Mouse (Mus musculus) megakaryocyte, adult 5-6 weeks (primary cell): ENCODE results near the gene Mpzl1. TPM values are rescaled to one million over a fixed set of nuclear protein-coding genes. Genes with fewer than 3 reads are reported as not detected.
A peak's percentile ranks its signal among the peaks of the same experiment; 100 is the strongest.

Source experiments
- ATAC-seq: 2 replicates; pipeline ENCODE4 v1.8.0; 2016; ENCODE audit warnings: mild to moderate bottlenecking, inconsistent platforms; ENCODE audit not compliant: poor library complexity, severe bottlenecking
- total RNA-seq, 2 experiments: library from RNA; stranded (forward) in 1 of 2; stranded (reverse) in 1 of 2; fragments of 153-499, 151-499 nt in 1 of 2; fragments of 221-1000, 200-1000 nt in 1 of 2; gene quantifications; 2 replicates each; pipeline versions ENCODE4 v1.2.3 to v1.2.4; 2015 to 2017

Mpzl1 gene
- total RNA-seq, 2 experiments from 2014 or later = 0.22 to 2.1 TPM

DNA sequence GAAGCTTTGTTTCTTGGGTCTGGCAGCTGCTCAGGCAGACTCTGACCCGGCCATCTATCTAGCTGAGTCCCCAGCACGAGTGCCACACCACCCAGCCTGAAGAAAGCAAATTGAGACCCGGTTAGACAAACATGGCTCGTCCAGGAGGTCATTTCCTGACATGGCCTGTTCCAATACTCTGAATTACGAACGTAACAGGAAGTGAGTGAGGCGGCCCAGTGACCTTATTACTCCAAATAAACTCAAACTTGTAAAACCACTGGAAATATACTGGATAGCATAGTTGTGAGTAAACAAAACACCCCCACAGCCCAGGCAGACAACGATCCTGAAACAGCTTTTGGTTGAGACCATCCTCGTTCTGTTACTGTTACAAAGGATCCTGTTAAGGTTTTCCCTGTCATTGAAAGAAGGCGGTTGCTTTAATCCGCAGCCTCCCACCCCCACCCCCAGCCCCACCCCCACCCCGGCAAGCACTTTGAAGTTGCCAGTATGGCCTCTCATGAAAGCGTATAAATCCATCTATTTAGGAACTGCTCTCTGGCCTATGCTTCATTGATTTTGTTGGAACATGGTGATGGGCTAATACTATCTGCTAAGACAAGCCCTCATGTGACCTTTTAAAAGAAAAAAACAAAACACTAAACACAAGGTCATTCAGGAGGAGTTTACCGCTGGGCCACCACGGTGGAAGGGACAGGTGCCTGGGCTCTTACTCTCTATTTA lies 17.0 kb downstream of the Mpzl1 start:
- no peak for ATAC-seq

DNA sequence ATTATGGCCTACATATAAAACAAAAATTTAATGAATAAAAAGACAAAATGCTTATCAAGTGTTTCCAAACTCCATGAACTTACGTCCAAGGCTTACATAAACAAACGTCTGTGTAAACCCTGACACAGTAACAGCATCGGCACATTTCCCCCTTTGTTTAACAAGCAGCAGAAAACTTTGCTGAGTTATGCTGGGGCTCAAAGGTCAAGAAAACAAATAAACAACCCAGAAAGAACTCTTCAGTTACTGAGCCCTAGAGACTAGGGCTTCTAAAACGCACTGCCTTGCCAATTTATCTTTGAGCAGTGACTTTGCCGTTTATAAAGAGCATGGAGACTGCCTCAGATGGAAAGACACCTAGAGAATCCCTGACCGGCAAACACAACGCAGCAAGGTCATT lies 17.7 kb downstream of the Mpzl1 start:
- no peak for ATAC-seq

DNA sequence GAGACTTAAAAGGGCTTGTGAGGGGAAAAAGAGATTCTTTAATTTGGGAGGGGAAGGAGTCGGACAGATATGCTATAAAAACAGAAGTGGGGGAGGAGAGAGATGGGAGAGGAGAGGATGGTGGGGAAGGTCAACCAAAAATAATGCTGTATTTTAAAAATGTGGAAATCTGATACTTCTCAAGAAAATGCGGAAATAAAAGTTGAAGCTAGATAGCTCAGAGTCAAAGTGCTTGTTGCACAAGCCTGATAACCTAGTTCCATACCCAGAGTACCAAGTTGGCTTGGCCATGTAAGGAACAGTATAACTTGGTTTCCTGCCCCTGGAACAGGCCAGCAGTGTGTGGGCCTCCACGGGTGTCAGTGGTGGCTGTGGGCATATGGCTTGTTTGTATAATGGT lies 19.5 kb downstream of the Mpzl1 start:
- 0 out of 2 replicates have a peak, but pooled peaks have one; percentile 15 for ATAC-seq

DNA sequence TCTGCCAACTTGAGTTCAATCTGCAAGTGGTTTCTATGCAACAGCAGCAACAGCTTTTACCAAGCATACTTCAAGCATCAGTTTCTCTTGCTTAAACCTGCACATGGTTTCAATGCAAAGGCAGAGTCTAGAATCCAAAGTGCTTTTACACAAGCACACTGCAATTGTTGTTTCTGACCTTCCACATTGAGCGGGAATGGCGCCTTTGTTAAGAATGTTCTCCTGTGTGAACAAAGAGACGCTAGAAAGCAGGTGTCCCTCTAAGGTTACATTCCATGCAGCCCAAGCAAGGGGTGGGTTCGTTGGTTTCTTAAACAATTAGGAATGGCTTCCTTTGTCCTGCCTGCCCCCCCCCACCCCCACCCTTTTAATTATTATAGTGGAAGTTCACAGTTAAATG lies 20.4 kb downstream of the Mpzl1 start:
- no peak for ATAC-seq

DNA sequence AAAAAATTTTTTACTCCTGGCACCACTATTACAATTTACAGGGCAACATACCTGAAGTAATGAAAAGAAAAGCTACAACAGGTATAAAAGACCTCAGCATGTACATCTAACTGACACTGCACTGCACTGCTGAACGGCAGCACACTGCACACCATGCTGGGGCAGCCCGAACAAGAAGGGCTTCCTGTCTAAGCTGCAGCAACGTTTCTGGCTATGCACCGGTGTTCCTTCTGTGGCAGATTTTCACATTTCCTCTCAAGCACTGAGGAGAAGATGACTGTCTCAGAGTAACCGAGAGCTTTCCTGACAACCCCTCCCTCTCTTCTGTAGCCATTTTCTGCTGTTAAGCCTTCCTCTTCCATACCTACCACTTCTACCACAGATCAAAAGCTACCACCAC lies 21.6 kb downstream of the Mpzl1 start:
- ATAC-seq = peak; percentile 57

DNA sequence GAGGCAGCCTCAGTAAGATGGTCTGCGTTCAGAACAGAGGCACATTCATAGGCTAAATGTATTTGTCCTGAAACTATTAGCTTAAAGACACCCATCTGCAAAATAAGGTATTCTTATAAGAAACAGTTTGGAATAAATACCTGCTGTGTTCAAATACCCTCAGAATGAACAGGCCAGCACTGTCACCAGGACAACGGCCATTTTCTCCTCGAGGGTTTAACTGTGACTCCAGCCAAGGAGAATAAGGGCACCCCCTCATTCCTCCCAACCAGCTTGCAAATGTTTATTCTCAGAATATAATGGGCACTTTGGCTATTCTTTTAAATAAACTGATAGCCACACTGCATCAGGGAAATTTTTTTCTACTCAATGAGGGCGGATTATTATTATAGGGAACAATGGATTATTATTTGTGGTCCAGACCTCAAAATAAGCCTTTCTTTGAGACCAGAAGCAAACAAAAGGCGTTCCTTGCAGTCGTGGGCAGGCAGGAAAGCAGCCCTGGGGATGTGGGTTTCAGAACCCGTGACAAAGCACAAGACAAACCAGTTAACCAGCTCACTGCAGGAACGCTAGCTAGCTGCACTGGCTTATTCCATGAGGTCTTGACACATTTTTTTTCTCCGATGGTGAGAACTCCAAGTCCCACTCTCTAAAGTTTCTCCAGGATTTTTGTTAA lies 23.9 kb downstream of the Mpzl1 start:
- ATAC-seq = no peak

DNA sequence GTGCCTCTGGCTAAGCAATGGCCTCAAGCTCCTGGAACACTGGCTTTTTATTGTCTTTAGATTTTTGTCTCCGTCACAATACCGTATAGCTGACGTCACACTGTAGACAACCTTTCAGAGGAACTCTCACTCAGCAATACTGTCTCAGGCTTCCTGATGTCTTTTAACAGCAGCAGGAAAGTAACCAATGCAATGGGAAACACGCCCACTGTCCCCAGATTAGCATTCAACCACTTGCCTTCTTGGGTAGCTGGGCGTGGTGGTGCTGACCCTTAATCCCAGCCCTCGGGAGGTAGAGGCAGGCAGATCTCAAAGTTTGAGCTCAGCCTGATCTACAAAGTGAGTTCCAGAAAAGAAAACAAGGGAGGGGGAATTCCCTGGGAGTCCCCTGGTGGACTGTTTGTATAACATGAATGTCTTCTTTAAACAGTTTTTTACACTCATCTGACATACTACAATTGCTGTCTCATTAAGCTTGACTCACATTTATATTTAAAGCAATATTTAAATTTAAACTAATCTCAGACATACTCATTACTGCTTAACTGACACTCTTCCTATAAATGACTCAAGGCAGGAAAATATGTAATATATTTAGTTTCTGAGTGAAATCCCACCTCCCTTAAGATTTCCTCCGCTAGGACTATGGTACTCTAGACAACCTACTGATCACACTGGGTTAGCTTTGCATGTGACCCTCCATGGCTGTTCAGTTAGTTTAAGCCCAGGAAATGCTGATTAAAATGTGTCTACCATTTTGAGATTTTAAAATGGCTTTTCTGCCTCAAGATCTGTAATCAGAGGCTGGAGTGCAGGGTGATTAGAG lies 24.6 kb downstream of the Mpzl1 start:
- ATAC-seq = no peak

DNA sequence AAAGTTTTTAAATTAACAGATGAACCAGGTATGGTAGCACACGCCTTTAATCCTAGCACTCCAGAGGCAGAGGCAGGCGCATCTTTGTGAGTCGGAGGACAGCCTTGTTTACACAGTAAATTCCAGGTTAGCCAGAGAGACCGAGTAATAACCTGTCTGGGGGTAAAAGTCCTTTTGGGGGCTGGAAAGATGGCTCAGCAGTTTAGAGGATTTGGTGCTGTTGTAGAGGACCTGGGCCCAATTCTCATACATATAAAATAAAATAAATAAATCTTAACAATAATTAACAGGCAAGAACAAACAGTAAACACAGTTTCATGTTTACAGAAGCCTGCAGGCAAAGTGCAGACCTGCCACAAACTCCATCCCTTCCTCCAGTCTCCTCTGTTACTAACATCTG lies 25.4 kb downstream of the Mpzl1 start:
- no peak for ATAC-seq

DNA sequence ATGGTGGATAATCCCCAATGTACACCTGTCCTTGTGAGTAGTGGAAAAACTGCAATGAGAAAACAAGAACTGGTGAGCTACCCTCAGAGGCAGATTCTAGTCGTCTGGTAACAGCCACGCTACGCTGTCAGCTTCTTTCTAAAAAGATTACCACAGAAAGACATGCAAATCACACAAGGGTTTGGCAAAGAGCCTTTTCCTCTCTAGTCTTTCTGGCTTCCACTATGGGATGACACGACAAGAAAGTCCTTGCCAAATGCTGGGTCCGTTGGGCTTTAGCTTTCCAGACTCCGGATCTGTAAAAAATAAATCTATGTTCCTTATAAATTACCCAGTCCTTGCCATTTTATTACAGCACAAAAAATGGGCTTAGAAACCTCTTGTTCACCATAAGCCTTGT lies 28.6 kb downstream of the Mpzl1 start:
- ATAC-seq = no peak

DNA sequence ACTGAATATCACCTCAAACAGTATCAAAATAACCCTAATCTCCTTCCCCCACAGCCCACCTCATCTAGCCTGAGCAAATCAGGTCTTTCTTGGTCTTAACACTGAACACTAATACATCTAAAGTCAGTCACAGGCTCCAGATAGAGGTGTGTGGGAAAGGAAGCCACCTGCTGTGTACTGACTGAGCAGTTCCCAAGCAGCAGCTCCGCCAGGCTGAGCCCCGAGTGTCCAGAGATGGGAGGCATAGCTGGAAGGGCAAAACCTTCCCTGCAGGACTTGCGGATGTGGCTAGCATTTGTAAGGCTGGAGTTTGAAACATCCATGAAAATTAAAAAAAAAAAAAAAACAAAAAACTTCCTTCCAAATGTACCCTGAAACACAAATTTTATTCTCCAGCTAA lies 29.2 kb downstream of the Mpzl1 start:
- ATAC-seq = no peak

DNA sequence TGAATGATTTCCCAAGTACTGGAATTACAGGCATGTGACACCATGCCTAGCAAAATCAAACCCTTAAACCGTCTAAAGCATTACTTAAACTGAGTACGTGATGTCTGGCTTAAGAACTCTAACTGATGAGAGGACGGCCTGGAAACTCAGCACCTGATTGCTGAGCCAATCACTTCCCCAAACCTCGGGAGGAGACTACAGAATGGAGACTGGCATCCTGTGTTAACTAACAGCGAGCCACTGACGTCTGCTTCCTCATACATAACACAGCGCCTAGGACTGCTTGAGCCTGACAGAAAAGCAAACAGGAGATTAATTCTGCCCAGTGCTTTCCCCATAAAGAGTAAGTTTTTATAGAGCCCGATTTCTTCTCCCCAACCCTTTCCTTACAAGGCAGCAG lies 30.1 kb downstream of the Mpzl1 start:
- peak; percentile 96 for ATAC-seq

DNA sequence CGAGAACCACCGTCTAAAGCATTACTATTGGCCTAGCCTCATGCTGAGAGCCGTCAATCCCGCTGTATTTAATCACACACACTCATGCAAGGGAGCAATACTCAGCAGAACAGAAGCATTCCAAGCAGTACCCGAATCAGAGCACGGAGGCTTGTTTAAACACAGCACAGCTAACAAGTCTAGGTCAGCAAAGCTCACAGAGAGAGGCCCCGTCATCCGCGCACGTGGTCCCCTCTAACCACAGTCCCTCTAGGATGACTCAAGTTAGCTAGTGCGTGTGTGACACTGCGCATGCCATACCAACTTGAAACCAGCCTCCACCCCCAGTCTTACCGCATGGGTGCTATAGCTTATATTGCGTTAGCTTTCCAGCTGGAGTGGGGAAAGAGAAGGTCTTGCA lies 31.1 kb downstream of the Mpzl1 start:
- ATAC-seq = no peak

DNA sequence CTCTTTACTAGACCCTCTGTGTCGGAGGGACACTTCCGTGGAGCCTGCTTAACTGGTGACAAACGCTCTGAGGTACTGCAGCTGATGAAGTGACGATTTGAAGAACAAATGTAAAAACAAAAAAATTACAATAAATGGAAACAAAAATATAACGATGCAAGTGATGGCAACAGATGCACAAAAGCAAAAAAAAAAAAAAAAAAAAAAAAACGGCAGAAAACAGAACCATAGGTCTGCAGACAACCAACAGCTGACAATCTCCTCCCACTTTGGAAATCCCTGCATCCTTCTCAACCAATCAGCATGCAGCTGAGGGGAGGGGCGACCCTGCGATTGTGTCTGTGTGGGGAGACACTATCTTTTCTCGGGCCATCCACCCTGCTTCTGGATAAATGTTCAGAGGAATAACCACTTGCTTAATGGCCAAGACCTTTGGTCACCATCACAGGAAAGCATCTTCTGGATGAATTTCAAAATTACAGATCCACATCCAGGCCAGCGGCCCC lies 32.5 kb downstream of the Mpzl1 start:
- no peak for ATAC-seq

DNA sequence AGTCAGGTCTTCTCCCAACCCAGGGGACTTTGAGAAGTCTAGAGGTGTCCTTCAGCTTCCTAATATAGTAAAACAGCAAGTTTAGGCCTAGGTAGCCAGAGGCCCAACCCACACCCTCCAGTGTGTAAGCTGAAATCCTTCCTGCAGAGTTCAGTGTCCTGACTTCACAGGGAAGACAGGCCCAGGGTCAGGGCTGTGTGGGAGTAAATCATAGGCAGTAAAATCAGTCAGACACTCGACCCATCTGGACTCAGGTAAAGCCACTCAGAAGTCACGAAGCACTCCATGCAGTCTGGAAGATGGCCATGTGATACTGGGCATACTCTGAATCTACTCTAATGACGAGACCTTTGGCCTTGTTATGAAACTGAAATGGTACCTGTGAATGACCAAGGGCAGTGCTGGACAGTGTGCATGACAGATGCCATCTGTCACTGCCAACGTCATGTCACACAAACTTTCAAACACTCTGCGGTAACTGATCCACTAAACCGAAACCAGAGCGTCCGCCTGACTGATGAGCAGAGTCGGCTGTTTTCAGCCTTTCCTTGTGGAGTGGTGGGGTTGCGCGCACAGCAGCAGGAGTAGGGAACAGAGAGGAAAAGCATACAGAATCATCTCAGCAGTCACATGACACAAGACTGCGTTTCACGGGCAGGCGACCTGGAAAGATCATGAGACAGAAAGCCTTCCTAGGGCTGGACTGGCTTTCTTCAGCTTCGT lies 39.5 kb downstream of the Mpzl1 start:
- no peak for ATAC-seq

DNA sequence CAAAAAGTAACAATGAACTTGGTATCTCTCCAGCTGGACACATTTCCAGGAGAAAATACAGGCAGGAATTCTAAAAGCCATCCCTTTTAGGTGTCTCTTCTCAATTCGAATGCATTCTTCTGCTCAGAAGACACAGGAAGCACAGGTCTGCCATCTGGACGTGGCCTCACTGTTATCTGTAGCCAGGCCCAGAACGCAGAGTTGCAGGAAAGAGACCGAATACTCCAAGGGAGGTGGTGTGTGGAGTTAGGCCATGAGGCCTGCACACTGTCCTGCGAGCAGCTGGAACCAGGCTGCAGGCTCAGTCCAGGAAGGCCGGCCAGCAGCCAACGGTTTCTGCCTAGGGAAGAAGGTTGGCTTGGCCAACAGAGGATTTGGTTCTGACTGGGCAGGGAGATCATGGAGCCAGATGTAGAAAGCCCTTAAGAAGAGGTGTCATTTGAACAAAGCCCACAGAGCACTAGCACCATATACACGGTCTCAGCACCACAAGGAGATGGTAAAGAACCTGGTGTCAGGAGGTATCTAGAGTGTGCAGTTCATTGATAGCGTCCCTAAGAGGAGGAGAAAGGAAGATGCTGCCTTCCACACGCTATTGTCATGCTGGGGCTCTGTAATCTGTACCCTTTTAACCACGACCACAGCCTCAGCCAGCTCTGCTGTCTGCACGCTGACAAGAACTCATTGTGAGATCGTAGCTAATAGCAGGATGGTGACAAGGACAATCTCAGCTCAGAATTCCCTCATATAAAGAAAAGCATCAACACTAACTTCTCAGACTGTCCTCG lies 41.8 kb downstream of the Mpzl1 start:
- no peak for ATAC-seq

DNA sequence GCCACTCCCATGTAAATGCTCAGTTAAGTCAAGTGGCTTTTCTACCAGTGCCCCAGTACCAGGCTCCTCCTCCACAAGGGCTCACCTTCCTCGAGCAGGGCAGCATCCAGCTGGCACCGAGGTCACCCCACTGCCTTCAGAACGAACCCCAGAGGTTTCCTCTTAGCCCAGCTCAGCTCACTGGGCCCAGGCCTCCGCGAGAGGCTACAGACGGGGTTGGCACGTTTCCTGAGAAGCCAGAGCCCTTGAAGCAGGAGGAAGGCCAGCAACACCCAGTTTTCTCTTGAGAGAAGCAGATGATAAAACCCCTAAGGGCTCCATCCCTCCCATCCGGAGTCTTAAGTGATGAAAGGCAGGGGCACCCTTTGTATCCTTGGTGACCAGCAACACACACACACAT lies 43.6 kb downstream of the Mpzl1 start:
- no peak for ATAC-seq

DNA sequence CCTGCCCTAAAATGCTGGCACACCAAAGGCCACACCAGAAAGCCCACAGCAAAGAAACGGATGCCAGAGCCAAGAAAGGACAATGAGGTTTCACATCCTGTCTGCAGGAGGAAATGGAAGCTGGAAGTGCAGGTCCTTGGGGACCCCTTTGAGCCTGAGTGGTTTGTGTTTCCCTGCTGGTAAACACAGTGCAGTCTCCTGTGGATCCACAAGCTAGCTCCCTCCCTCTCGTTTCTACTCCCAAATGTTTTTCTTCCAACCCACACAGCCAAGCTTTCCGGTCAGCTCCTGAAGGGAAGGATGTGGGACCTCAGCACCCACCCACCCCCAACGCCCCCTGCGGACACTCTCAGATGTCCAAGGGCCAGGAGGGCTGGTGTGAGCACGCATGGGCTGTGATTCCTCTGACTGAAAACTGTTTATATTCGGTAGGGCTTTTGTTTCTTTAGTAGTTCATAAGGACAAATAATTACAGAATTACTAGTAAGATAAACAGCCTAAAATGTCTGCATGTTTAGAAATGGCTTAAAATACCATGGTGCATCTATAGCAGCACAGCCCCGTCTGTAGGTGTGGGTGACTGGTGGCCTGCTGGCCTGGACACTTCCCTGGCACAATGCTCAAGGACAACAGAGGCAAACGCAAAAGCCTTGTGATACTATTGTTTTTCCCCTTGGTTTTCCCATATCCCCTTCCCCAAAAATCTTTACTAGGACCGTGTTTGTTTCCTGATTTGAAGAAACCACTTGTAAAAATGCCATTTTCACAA lies 44.9 kb downstream of the Mpzl1 start:
- peak; percentile 46 for ATAC-seq

DNA sequence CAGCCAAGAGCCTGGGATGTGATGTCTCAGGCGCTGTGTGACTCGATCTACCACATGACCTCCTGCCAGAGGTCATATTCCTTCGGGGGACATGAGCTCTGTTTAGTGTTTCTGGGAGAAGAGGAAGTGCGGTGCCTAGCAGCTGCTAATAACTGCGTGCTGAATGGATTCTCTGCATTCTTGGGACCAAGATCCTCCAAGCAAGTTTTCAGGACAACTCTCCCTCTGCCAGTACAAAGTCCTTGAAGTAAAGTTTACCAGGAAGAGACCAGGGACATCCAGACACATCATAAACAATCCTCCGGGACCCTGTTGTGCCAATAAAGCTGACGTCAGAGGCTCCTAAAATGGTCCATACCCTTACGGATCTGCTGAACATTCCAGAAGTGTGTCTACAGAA lies 46.5 kb downstream of the Mpzl1 start:
- no peak for ATAC-seq

DNA sequence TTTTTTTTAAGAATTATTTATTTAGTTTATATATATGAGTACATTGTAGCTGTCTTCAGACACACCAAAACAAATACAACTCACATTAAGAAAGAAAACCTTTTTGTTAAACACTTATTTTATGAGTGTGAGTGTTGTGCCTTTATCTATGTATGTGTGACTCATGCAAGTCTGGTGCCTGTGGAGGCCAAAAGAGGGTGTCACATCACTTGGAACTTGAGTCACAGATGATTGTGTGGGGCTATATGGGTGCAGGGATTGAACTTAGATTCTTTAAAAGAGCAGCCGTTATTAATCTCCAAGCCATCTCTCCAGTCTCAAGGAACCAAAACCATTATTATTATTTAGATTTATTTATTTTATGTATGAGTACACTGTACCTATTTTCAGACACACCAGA lies 48.0 kb downstream of the Mpzl1 start:
- ATAC-seq = no peak
